Mouse (Mus musculus) lung, postnatal 4 days (tissue): ENCODE results near the gene Mmp3.
"Not testable (repeated sequence)": the region's sequence is repeated elsewhere in the genome, so short reads cannot be mapped to it uniquely, and the experiment has no call there.

Source experiments
- DNase-seq, 2 experiments: peaks; one replicate each; pipeline ENCODE4 v3.0.0; 2021

The Mmp3 gene

GRCm38 (mm10) chr9:7445522-7445921 is at the start of gene Mmp3:
TSS of gene Mmp3 (plus strand) at chr9:7445822.
- DNase-seq = no peak

GRCm38 (mm10) chr9:7396556-7396955 is 49.1 kb upstream of the Mmp3 start:
- not testable (repeated sequence) for DNase-seq

DNA sequence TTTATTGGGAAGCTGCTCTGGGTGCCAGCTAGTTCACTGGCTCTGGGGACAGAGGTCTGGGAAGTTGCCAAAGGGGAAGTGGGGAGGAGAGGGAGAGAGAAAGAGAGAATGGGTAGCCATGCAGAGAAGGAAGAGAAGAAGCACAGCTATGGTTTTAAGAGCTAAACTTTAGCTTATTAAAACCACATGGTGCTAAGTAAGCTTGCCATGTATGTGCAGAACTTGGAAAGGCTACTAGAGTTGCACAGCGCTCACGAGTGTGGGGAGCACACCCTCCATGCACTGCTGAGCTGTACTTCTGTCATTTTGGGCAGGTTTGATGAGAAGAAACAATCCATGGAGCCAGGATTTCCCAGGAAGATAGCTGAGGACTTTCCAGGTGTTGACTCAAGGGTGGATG is 7.7 kb downstream of the Mmp3 start:
- DNase-seq = no peak

GRCm38 (mm10) chr9:7470262-7470661 is 24.6 kb downstream of the Mmp3 start:
- no peak for DNase-seq

- DNase-seq = no peak
Measured at GRCm38 (mm10) chr9:7483684-7484394, 38.2 kb downstream of the Mmp3 start.

- DNase-seq = no peak
Measured at GRCm38 (mm10) chr9:7501138-7501537, 55.5 kb downstream of the Mmp3 start.

DNA sequence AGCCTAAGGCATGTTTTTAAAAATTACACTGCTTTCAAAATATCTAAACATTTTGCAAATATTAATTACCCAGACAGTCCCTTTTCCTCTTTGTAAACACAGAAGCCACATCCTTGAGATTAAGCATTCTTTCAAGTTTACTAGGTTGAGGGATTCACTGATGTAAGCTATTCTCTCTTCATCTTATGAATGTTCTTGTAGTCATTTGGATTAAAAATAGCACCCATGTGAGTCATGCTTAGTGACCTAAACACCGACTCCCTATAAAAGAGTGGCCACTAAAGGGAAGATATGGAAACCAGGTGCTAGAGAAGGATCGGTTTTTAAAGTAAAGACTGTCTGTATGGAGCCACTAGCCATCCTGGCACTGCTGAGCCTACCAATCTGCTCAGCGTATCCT is 56.4 kb downstream of the Mmp3 start, which contains the start of gene Mmp10:
Gene Mmp10, plus strand, starts transcription at position 302 of the 400 bp plus-strand sequence.
- no peak for DNase-seq
